Mouse (Mus musculus): ENCODE results near the gene Serpina3a. TPM values are rescaled to one million over a fixed set of nuclear protein-coding genes. Genes with fewer than 3 reads are reported as not detected.
"Not testable (repeated sequence)": the region's sequence is repeated elsewhere in the genome, so short reads cannot be mapped to it uniquely, and the experiment has no call there.

Serpina3a gene
- polyA plus RNA-seq (2015; fragmentation: Nextera tagmentation; extraction: Ambion mirVana): not detected in 2 replicates

DNA sequence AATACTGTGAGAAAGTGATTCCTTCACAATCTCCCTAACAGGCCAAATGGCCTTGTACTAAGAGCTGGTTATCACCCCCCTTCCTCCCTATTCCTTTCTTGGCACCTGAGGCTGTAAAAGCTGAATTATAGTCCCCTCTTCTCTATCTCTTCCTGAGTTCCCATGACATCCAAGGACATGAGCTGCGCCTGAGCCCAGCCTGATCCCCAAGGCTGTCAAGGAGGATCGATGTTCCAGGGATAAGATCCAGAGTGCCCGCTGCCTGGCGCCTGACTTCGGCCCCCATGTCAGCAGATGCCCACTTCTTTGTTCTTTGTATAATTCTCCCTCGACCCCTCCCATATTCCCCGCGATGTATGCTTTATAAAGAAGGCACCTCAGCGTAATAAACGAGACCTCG lies at the start of gene Serpina3a:
TSS of gene Serpina3a (plus strand) at position 392 of the 400 bp plus-strand sequence.
- not testable (repeated sequence) for ATAC-seq (replicated peaks; ENCODE audit: low FRiP score, low read depth); H3K9ac ChIP-seq (ENCODE audit: low read depth, low read length); DNase-seq (ENCODE audit: low spot score); H3K4me3 ChIP-seq (replicated peaks; ENCODE audit: low read depth, low read length); H3K27me3 ChIP-seq (ENCODE audit: insufficient read depth, low read length); H3K36me3 ChIP-seq (ENCODE audit: insufficient read depth, low read length); H3K4me1 ChIP-seq (replicated peaks; ENCODE audit: insufficient read depth, low read length); H3K9me3 ChIP-seq (replicated peaks; ENCODE audit: low read length); H3K27ac ChIP-seq; H3K4me2 ChIP-seq (ENCODE audit: low read length)
- 82% methylated on average over 11 of the region's 11 CpGs for WGBS

DNA sequence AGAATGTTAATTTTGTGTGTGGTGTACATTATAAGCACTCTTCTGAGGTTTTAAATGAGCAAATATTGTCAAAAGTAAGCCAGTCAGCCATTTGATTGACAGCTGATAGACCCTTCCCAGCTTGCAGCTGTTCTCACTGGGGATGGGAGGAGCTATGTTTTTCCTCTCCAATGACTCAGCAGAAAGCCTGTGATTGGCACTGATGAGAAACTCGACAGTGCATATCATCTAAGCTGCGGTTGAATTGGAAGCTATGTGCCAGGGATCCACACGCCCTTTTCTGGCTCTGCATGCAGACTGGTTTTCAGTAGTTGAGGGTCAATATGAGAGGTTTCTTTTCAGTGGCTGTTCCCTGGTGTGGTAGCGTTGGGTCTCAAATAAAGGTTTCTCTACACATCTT lies 48.0 kb upstream of the Serpina3a start:
- Histone ChIP-seq H3K4me3 (replicated peaks; ENCODE audit: low read depth, low read length) (no peak overlapping the region), H3K9ac (ENCODE audit: low read depth, low read length) (no peak overlapping the region), H3K36me3 (ENCODE audit: insufficient read depth, low read length) (no peaks in the 10 kb centered on the region), H3K27ac (no peak overlapping the region), H3K9me3 (replicated peaks; ENCODE audit: low read length) (no peaks in the 10 kb centered on the region), H3K4me2 (ENCODE audit: low read length) (no peak overlapping the region), H3K27me3 (ENCODE audit: insufficient read depth, low read length) (no peaks in the 10 kb centered on the region), H3K4me1 (replicated peaks; ENCODE audit: insufficient read depth, low read length) (no peaks in the 10 kb centered on the region)
- ATAC-seq (replicated peaks; ENCODE audit: low FRiP score, low read depth) (no peak), DNase-seq (ENCODE audit: low spot score) (no peak)
- TF ChIP-seq CTCF (IDR thresholded peaks at IDR 0.05; ENCODE audit: low read depth): no peak
- 59% methylated on average over 4 of the region's 4 CpGs for WGBS

DNA sequence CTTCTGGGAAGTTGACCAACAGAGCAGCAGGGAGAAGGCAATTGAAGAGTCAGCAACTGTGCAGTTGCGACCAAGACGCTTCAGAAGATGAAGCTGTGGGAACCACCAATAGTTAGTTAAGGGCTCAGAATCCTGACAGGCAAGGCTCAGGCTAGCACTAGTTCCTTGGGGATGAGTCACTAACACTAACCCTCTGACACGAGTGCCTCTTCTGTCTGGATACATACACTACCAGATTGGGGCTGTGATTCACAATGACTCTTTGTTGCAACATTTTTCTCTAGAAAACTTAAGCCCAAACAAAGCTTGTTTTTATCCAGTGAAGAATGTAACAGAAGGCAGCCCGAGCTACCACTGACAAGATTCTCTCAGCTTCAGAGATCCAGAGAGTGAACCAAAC lies 47.5 kb upstream of the Serpina3a start:
- no peaks in the 10 kb centered on the region for H3K9me3 ChIP-seq (replicated peaks; ENCODE audit: low read length)
- no peaks in the 10 kb centered on the region for H3K27me3 ChIP-seq (ENCODE audit: insufficient read depth, low read length)
- 78% methylated on average over 4 of the region's 4 CpGs for WGBS
- no peak overlapping the region for H3K4me3 ChIP-seq (replicated peaks; ENCODE audit: low read depth, low read length)
- no peaks in the 10 kb centered on the region for H3K36me3 ChIP-seq (ENCODE audit: insufficient read depth, low read length)
- no peak overlapping the region for H3K27ac ChIP-seq
- ATAC-seq (replicated peaks; ENCODE audit: low FRiP score, low read depth) (no peak), DNase-seq (ENCODE audit: low spot score) (no peak)
- H3K9ac ChIP-seq (ENCODE audit: low read depth, low read length): no peak overlapping the region
- H3K4me2 ChIP-seq (ENCODE audit: low read length): no peak overlapping the region
- no peak for TF ChIP-seq CTCF (IDR thresholded peaks at IDR 0.05; ENCODE audit: low read depth)
- no peaks in the 10 kb centered on the region for H3K4me1 ChIP-seq (replicated peaks; ENCODE audit: insufficient read depth, low read length)

DNA sequence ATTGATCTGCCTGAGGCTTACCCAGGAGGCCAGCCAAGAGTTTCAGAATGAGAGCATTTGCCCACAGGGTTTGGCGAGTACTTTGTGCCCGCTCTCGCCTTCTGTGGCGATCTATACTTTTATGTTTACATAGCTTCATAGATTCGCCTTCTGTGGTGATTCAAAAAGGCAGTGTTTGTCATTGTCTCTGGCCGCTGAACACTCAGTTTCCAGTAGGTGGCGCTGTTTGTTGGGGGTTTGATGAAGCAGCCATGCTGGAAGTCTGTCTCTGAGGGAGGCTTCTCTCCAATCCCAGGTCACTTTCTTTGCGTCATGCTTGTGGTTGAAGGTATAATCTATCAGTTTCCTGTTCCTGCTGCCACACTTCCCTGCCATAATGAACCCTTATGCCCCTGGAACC lies 46.3 kb upstream of the Serpina3a start:
- ATAC-seq (replicated peaks; ENCODE audit: low FRiP score, low read depth) (no peak), DNase-seq (ENCODE audit: low spot score) (peak; percentile 80)
- TF ChIP-seq CTCF (IDR thresholded peaks at IDR 0.05; ENCODE audit: low read depth): peak; percentile 88
- 32% methylated on average over 8 of the region's 8 CpGs for WGBS
- H3K9ac ChIP-seq (ENCODE audit: low read depth, low read length): no peak overlapping the region
- no peak overlapping the region for H3K4me3 ChIP-seq (replicated peaks; ENCODE audit: low read depth, low read length)
- no peaks in the 10 kb centered on the region for H3K36me3 ChIP-seq (ENCODE audit: insufficient read depth, low read length)
- H3K4me1 ChIP-seq (replicated peaks; ENCODE audit: insufficient read depth, low read length): no peaks in the 10 kb centered on the region
- no peak overlapping the region for H3K4me2 ChIP-seq (ENCODE audit: low read length)
- H3K27me3 ChIP-seq (ENCODE audit: insufficient read depth, low read length): no peaks in the 10 kb centered on the region
- no peaks in the 10 kb centered on the region for H3K9me3 ChIP-seq (replicated peaks; ENCODE audit: low read length)
- H3K27ac ChIP-seq: no peak overlapping the region

DNA sequence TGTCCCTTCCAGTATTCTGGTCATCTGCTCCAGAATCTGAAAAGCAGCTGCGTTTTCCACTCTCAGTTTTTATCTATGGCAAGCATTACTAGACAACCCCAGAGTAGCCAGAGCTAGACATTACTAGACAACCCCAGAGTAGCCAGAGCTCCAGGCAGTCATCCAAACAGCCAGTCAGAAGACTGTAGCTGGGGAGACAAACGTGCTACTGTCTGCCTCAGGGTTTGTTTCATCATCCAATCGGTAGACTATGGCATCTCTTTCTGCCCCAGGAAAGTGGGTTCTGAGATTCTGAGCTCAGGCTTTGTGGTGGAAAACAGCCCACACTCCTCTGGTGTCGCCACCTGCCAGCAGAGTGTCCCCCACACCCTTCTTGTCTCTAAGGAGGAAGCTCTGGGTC lies 45.0 kb upstream of the Serpina3a start:
- peak overlapping the region; percentile 43 for H3K4me2 ChIP-seq (ENCODE audit: low read length)
- ATAC-seq (replicated peaks; ENCODE audit: low FRiP score, low read depth): 0 out of 2 replicates have a peak, but pooled peaks have one; percentile 59
- TF ChIP-seq CTCF (IDR thresholded peaks at IDR 0.05; ENCODE audit: low read depth): no peak
- DNase-seq (ENCODE audit: low spot score): peak; percentile 79
- 38% methylated on average over 4 of the region's 4 CpGs for WGBS
- H3K4me1 ChIP-seq (replicated peaks; ENCODE audit: insufficient read depth, low read length): no peaks in the 10 kb centered on the region
- H3K36me3 ChIP-seq (ENCODE audit: insufficient read depth, low read length): no peaks in the 10 kb centered on the region
- no peak overlapping the region for H3K27ac ChIP-seq
- H3K4me3 ChIP-seq (replicated peaks; ENCODE audit: low read depth, low read length): no peak overlapping the region; the same call in 1 of the 2 replicates
- H3K9ac ChIP-seq (ENCODE audit: low read depth, low read length): no peak overlapping the region
- no peaks in the 10 kb centered on the region for H3K27me3 ChIP-seq (ENCODE audit: insufficient read depth, low read length)
- H3K9me3 ChIP-seq (replicated peaks; ENCODE audit: low read length): no peaks in the 10 kb centered on the region

DNA sequence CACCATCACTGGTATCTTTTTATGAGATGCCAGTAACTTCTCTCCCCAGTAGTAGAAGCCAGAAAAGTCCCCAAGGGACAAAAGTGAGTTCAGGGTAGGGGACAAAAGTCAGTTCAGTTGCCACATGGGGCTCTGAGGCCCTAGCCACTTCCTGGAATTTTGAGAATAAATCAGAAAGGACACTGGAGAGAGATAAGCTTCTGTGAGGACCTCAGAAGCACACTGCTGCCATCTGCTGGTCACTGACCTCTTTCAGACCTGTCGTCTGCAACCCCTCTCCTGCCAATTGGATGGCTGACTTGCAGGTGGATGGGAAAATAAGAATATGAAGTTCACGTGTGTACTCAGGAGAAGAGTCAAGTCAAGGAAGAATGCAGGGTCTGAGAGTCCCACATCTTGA lies 42.9 kb upstream of the Serpina3a start:
- ATAC-seq (replicated peaks; ENCODE audit: low FRiP score, low read depth): no peak
- H3K9me3 ChIP-seq (replicated peaks; ENCODE audit: low read length): no peaks in the 10 kb centered on the region

DNA sequence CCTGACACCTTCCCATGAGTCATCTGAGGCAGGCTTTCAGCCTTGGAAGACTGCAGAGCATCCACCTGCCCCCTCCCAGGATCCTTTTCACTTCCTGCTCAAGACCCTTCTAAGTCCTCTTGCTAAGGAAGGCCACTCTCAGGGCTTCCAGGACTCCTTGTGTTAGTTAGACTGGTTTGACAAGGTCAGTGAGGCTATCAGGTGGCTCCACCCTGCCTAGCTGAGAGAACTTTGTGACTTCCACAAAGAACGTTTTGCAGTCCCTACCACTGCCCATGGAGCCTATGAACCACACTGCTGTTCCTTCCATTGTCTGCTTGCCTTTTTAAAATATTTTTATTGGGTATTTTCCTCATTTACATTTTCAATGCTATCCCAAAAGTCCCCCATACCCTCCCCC lies 40.8 kb upstream of the Serpina3a start:
- H3K27ac ChIP-seq: no peak overlapping the region
- DNase-seq (ENCODE audit: low spot score): no peak
- WGBS: 32% methylated on average over 1 of the region's 1 CpGs
- no peaks in the 10 kb centered on the region for H3K27me3 ChIP-seq (ENCODE audit: insufficient read depth, low read length)
- ATAC-seq (replicated peaks; ENCODE audit: low FRiP score, low read depth): no peak
- no peak overlapping the region for H3K4me2 ChIP-seq (ENCODE audit: low read length)
- no peak for TF ChIP-seq CTCF (IDR thresholded peaks at IDR 0.05; ENCODE audit: low read depth)
- H3K9me3 ChIP-seq (replicated peaks; ENCODE audit: low read length): no peaks in the 10 kb centered on the region
- H3K4me3 ChIP-seq (replicated peaks; ENCODE audit: low read depth, low read length): no peak overlapping the region
- H3K4me1 ChIP-seq (replicated peaks; ENCODE audit: insufficient read depth, low read length): no peaks in the 10 kb centered on the region
- H3K9ac ChIP-seq (ENCODE audit: low read depth, low read length): no peak overlapping the region
- H3K36me3 ChIP-seq (ENCODE audit: insufficient read depth, low read length): no peaks in the 10 kb centered on the region

More for the DNA sequence above, 42.9 kb upstream of the Serpina3a start:
- Histone ChIP-seq H3K4me1 (replicated peaks; ENCODE audit: insufficient read depth, low read length) (no peaks in the 10 kb centered on the region), H3K9ac (ENCODE audit: low read depth, low read length) (no peak overlapping the region), H3K4me2 (ENCODE audit: low read length) (no peak overlapping the region), H3K27ac (no peak overlapping the region), H3K36me3 (ENCODE audit: insufficient read depth, low read length) (no peaks in the 10 kb centered on the region), H3K4me3 (replicated peaks; ENCODE audit: low read depth, low read length) (no peak overlapping the region), H3K27me3 (ENCODE audit: insufficient read depth, low read length) (no peaks in the 10 kb centered on the region)
- WGBS: 8% methylated on average over 2 of the region's 2 CpGs
- peak; percentile 81 for TF ChIP-seq CTCF (IDR thresholded peaks at IDR 0.05; ENCODE audit: low read depth)
- DNase-seq (ENCODE audit: low spot score): peak; percentile 87
